Mouse (Mus musculus) large intestine, adult 2 months (tissue): ENCODE measurements around the gene Usp6nl. TPM values are rescaled to one million over a fixed set of nuclear protein-coding genes. Genes with fewer than 3 reads are reported as not detected.

ENCODE experiments used
- DNase-seq: peaks from one replicate; pipeline ENCODE4 v3.0.0-alpha.2; 2012; ENCODE audit warnings: low read depth, low spot score
- WGBS: fragments of 180-500 bp; shearing (Covaris S2); methylation state at CpG from one replicate; pipeline ENCODE4 v1.1.7; 2018; 5-methylcytosine and 5-hydroxymethylcytosine counted together
- polyA plus RNA-seq: library from polyadenylated mRNA; depleted of rRNA; stranded (reverse); fragments of >200 nt; gene quantifications from 2 replicates; pipeline ENCODE4 v1.2.3, GENCODE M21; 2012; rRNA removed

Usp6nl gene
- 7.4 and 10.7 TPM in 2 replicates for polyA plus RNA-seq

- no peak for DNase-seq
- under 1% methylated on average over 68 of the region's 75 CpGs for WGBS
Observed at GRCm38 (mm10) chr2:6322376-6322901, at the start of gene Usp6nl. TSS of gene Usp6nl (plus strand) at chr2:6322667.

DNA sequence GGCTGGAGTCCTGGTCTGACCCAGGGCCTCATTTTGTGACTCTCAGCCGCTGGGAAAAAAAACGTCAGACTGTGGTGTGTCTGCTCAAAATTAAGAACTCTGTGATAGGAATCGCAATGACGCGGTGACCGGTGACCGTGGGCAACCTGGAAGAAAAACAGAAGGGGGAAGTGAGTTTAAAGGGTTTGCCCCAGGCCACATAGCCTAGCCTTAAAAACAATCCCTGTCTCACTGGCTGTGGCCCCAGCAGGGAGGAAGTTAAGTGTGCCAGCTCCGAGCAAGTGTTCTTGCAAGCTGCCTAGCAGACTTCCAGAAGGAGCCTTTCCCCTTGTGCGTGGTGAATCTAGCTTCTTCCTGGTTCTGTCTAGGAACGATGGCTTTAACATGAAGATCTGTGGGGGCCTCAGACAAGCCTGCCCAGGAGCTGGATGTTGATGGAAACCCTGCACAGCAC is 49.0 kb upstream of the Usp6nl start:
- DNase-seq: no peak
- 67% methylated on average over 10 of the region's 10 CpGs for WGBS

GRCm38 (mm10) chr2:6278813-6279530 is 43.5 kb upstream of the Usp6nl start:
- no peak for DNase-seq
- 85% methylated on average over 10 of the region's 10 CpGs for WGBS

GRCm38 (mm10) chr2:6279614-6280301 is 42.7 kb upstream of the Usp6nl start:
- WGBS: 33% methylated on average over 10 of the region's 10 CpGs
- DNase-seq: no peak

DNA sequence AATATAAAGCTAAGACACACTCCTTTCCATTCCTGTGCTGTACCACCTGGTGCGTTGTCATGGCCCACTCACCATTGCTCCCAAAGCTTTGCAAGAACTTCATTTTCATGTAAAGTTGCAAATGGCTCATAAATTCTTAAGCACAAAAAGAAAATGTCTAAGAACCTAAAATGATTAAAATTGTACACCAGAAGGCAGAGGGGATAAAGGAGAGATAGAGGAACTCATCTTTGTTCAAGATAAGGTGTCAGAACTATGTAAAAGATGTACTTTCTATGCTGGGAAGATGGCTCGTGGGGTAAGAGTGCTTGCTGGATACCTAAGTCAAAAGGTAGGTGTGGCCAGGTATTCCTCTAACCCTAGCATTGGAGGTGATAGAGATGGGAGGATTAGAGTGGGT is 38.9 kb upstream of the Usp6nl start:
- WGBS: 89% methylated on average over 2 of the region's 2 CpGs
- no peak for DNase-seq

DNA sequence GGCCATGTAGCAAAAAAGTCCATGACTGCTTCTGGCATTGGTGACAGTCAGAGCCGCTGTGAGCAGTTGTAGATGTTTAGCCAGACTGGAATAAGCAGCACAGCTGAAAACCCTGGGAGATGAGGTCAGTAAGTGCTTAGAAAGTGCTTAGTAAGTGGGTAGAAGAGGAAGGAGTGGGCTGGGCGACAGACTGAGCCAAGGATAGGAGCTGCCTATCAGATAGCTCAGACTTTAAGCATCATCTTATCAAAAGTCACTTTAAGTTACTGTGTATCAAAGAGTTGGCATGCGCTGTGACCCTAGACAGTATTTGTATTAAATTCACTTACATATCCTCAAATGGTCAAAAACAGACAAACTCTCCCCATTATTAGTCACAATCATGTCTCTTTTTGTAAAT is 37.7 kb upstream of the Usp6nl start:
- DNase-seq: no peak
- 74% methylated on average over 3 of the region's 3 CpGs for WGBS

- 92% methylated on average over 1 of the region's 1 CpGs for WGBS
- no peak for DNase-seq
Observed at GRCm38 (mm10) chr2:6285794-6286193, 36.7 kb upstream of the Usp6nl start.

GRCm38 (mm10) chr2:6293825-6294444 is 28.5 kb upstream of the Usp6nl start:
- WGBS: 42% methylated on average over 11 of the region's 11 CpGs
- no peak for DNase-seq

DNA sequence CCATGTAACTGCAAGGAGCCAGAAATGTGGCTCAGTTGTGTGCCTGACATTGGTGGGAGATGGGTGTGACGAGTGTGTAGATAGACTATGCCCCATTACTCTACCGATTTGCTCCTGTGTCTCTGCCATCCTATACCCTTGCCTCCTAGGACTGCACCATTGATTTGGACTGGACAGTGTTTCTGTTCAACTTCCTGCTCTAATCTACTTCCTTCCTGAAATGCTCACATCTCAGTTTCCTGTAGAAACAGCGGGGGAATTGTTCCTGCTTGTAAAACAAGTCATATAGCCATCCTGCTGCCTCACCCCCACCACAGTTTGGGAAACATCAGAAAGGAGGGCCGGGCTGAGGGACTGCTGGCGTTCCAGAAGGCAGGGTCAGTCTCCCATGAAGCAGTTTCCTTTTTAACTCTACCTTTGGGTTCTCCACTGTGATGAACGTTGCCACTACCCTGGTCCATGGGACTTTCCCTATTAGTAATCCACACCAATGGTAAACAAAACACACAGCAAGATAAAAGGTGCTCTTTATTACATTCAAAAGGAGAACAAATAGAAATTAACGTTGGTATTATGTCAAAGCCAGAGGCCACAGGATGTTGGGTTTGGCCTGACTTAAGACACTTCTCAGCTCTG is 27.4 kb upstream of the Usp6nl start:
- 34% methylated on average over 7 of the region's 7 CpGs for WGBS

GRCm38 (mm10) chr2:6304768-6305167 is 17.7 kb upstream of the Usp6nl start:
- WGBS: 80% methylated on average over 4 of the region's 4 CpGs

More for the DNA sequence above, 27.4 kb upstream of the Usp6nl start:
- DNase-seq: no peak

DNA sequence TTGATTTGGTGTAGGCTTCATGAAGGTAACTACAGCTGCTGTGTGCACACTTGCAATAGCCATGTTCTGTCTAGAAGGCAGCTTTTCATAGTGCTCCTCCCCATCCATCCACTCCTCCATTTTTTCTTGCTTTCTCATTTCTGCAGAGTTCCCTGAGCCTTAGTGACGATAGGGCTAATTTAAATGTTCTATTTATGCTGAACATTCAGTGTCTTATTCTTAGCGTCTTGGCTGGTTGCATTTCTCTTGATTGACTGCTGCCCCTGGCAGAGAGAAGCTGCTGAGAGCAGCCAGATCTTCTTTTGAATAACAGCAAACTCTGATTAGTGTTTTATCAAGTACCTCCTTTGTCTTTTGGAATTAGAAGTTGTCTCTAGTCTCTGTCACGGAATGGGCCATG is 15.6 kb upstream of the Usp6nl start:
- 86% methylated on average over 3 of the region's 3 CpGs for WGBS
- DNase-seq: no peak

More at GRCm38 (mm10) chr2:6304768-6305167, 17.7 kb upstream of the Usp6nl start:
- no peak for DNase-seq

DNA sequence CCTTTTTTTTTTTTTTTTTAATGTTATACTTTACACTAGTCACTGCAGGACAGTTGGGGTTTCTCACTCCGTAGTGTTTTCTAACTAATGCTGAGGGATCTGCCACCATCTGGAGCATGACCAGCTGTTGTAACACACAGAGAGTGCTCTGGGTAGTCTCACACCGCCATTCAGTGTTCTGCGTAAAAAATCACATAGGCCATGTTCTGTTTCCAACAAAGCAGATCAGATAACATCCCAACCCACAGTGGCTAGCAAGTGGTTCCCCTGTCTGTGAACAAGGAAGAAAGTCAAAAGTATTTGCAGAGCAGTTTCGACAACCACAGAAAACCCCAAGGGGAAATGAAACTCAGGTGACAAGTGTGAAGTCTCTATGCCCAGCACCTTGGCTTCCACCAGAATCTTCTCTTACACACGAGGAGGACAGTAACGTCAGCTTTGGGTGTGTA is 13.1 kb upstream of the Usp6nl start:
- DNase-seq: no peak
- 69% methylated on average over 6 of the region's 6 CpGs for WGBS

- 82% methylated on average over 10 of the region's 10 CpGs for WGBS
- DNase-seq: no peak
Observed at GRCm38 (mm10) chr2:6312764-6313163, 9.7 kb upstream of the Usp6nl start.

GRCm38 (mm10) chr2:6313733-6314132 is 8.7 kb upstream of the Usp6nl start:
- no peak for DNase-seq
- WGBS: 90% methylated on average over 1 of the region's 1 CpGs

GRCm38 (mm10) chr2:6320153-6320552 is 2.3 kb upstream of the Usp6nl start:
- 61% methylated on average over 3 of the region's 3 CpGs for WGBS
- no peak for DNase-seq

DNA sequence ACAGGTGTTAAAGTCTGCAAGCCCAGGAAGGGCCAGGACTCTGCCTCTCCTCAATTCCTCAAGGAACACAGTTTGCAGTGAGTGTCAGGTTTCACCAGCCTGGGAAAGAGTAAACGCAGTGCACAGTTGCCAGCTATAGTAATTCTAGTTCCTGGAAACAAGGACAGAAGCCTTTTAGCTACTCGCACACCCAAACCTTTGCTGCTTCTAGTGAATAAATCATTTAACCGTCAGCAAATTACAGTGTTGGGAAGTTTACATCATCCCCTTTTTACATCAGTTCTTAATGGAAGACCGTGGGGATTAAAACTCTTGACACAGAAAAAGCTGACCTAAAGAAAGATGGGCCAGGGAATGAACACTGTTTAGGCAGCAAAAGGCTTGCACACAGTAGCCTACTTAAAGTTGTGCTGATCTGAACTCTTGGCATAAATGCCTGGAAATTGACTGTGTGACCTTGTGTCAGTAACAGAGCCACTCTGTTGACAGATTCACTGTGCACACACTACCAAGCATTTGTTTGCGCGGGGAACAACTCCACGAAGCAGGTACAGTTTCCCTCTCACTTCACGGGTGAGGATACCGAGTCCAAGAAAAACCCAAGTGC is 595 bp upstream of the Usp6nl start:
- WGBS: 9% methylated on average over 9 of the region's 9 CpGs
- DNase-seq: no peak

DNA sequence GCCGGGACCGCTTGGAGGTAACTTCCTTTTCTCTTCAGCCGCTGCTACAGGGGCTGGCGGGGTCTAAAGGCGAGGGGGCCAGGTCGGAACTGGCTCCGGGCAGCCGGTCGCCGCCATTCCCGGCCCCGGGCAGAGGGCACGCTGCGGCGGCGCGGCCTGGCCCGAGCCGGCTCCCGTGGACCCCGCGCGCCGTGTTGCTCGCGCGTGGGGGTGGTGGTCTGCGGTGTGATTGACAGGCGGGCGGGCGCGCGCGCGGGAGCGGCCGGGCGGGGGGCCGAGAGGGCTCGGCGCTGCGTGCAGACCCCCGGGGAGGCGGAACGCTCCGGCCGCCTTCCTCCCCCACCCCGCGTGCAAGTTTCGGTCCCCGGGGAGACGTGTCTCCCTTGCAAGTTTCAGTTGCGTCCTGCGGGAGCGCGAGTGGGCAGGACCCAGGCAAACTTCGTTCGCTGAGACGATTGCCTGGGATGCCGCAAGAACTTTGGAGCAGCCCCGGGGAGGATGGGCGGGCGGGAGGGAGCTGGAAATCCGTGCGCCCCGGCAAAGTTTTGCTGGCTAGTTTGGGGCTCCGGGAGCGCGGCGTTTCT is 563 bp downstream of the Usp6nl start:
- WGBS: under 1% methylated on average over 65 of the region's 70 CpGs
- no peak for DNase-seq

GRCm38 (mm10) chr2:6325646-6326045 is 3.2 kb downstream of the Usp6nl start:
- 41% methylated on average over 3 of the region's 3 CpGs for WGBS

GRCm38 (mm10) chr2:6328927-6329326 is 6.5 kb downstream of the Usp6nl start:
- DNase-seq: no peak

More at GRCm38 (mm10) chr2:6325646-6326045, 3.2 kb downstream of the Usp6nl start:
- DNase-seq: no peak

More at GRCm38 (mm10) chr2:6328927-6329326, 6.5 kb downstream of the Usp6nl start:
- WGBS: 34% methylated on average over 7 of the region's 7 CpGs
